Mouse (Mus musculus) bone marrow macrophage, adult 2 months (primary cell): ENCODE measurements around the gene Dusp3.

Source experiments
- CTCF ChIP-seq: IDR thresholded peaks from 2 replicates; pipeline ENCODE4 v1.5.1; 2012; ENCODE audit warnings: low read depth, mild to moderate bottlenecking, low read length, moderate library complexity
- POLR2A ChIP-seq: IDR thresholded peaks from 2 replicates; pipeline ENCODE4 v1.6.1; 2012; ENCODE audit warnings: mild to moderate bottlenecking, low read depth, low read length, borderline replicate concordance

DNA sequence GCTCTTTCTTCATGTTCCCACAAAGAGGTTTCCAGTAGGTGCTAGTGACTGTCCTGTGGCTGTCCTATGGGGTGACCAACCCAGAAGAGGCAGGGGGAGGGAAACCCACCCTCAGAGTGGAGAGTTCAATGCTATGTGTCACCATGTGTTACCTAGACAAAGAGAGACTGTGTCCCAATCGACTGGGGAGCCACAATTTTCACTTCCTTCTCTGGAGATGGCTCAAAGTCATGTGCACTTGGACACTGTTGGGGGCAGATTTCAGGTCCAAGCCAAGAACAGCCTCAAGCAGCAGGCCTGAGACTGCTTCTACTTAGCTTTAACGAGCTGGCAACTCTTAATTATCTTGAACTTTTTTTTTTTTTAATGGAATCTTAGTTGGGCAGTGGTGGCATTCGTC, 14.7 kb downstream of the Dusp3 start:
- no peak for TF ChIP-seq CTCF
- no peak for TF ChIP-seq POLR2A
